ENCODE assay signal across 7 mouse cellular contexts in genomic region chr14:54894296-54895151, GRCm38 (mm10). TPM values are rescaled to one million over a fixed set of nuclear protein-coding genes. Genes with fewer than 3 reads are reported as not detected.
DNase-seq lines count a peak whose midpoint lies in the region; ATAC-seq and TF ChIP-seq lines count a peak whose summit lies in the region.

No protein-coding gene starts in this region.

- H3K9ac ChIP-seq in heart, embryonic 15.5 days: peak overlapping the region; percentile 97

- H3K27me3 ChIP-seq in E14TG2a.4 (ENCODE audit: insufficient read depth, low read length) (no peaks in the 10 kb centered on the region), Patski (no peaks in the 10 kb centered on the region)
- no peaks in the 10 kb centered on the region for H3K27me3 ChIP-seq in heart, embryonic 15.5 days

- peak overlapping the region; percentile 74 for H3K27ac ChIP-seq in embryonic fibroblast, embryonic 13.5 days (ENCODE audit: insufficient read depth, low read length)
- peak overlapping the region; percentile 94 for H3K27ac ChIP-seq in heart, embryonic 15.5 days

- peaks cover 64% of the 10 kb centered on the region for H3K4me1 ChIP-seq in E14TG2a.4 (replicated peaks; ENCODE audit: low read depth, low read length)
- peaks cover 3% of the 10 kb centered on the region for H3K4me1 ChIP-seq in embryonic fibroblast, embryonic 13.5 days (ENCODE audit: control insufficient read depth, insufficient read depth, low read length)
- H3K4me1 ChIP-seq in heart, embryonic 15.5 days (replicated peaks): peaks cover 34% of the 10 kb centered on the region

- H3K36me3 ChIP-seq in E14TG2a.4 (ENCODE audit: insufficient read depth, low read length): peaks cover 46% of the 10 kb centered on the region
- H3K36me3 ChIP-seq in heart, embryonic 15.5 days: peaks cover 35% of the 10 kb centered on the region

- POLR2A ChIA-PET in Patski (lab: Charles Lee): interaction anchor here (0.8 to 1.3 kb wide), 4 partner anchors 12 to 119 kb away, joined by 4 to 7 read pairs (median 4); partner anchors contain the start of genes Bcl2l2, Gm20521 and Ppp1r3e

- CTCF ChIA-PET in Patski (lab: Charles Lee): interaction anchor here (0.8 to 1.4 kb wide), 5 partner anchors 8 to 121 kb away, joined by 3 read pairs; partner anchors contain the start of gene Ngdn

- TF ChIP-seq CTCF in E14TG2a.4 (conservative IDR thresholded peaks at IDR 0.05; ENCODE audit: low read length) (no peak), Patski (IDR thresholded peaks at IDR 0.05) (no peak)
- TF ChIP-seq CTCF in embryonic fibroblast, embryonic 13.5 days (IDR thresholded peaks at IDR 0.05; ENCODE audit: borderline replicate concordance, insufficient read depth, low read length): no peak

- H3K4me2 ChIP-seq in heart, embryonic 15.5 days: peak overlapping the region; percentile 82

- H3K9me3 ChIP-seq in E14TG2a.4 (ENCODE audit: low read length): no peaks in the 10 kb centered on the region
- no peaks in the 10 kb centered on the region for H3K9me3 ChIP-seq in heart, embryonic 15.5 days (replicated peaks)

- in situ Hi-C loops in Patski (cut with MboI; ENCODE audit: low pct_unique_long_range_greater_than_20kb): loop anchor here (25.0 kb wide), 1 partner anchor 693 kb away; the partner anchor contains the start of genes Emc9, Fitm1, Psme1 and Psme2

- WGBS in heart, embryonic 15.5 days: under 1% methylated on average over 51 of the region's 54 CpGs

- peak; percentile 18; the same call in 1 of the 2 replicates for TF ChIP-seq POLR2A in embryonic fibroblast, embryonic 13.5 days (IDR thresholded peaks at IDR 0.05; ENCODE audit: low read depth, low read length)

- ATAC-seq in Patski: peak; percentile 51
- ATAC-seq in heart, embryonic 15.5 days (replicated peaks; ENCODE audit: insufficient number of reproducible peaks, insufficient read depth, low FRiP score, low read depth): peak; percentile 71

- H3K4me3 ChIP-seq in E14TG2a.4 (replicated peaks; ENCODE audit: low read length): peak overlapping the region; percentile 95
- H3K4me3 ChIP-seq in embryonic fibroblast, embryonic 13.5 days (ENCODE audit: insufficient read depth, low read length): peak overlapping the region; percentile 85
- peak overlapping the region; percentile 73 for H3K4me3 ChIP-seq in heart, embryonic 15.5 days

- DNase-seq in Patski (ENCODE audit: low read depth, low spot score): no peak
- peak; percentile 76 for DNase-seq in kidney, postnatal 14 days
- peak; percentile 74 to 79 for DNase-seq in lung, postnatal 4 days
- DNase-seq in right cerebral cortex, postnatal 10 days (ENCODE audit: low spot score in 2 of 2): peak; percentile 72

RNA-seq across cellular contexts. Expression of gene Pabpn1, which starts 2.2 kb away (rescaled TPM):
- 194 TPM for polyA plus RNA-seq in Patski (2021)
- 168 and 172 TPM in 2 replicates for polyA plus RNA-seq in embryonic fibroblast, embryonic 13.5 days (2011; ENCODE audit: insufficient read length, low read depth, missing spikeins)
- polyA plus RNA-seq in heart, embryonic 15.5 days (2015; fragmentation: Nextera tagmentation; extraction: Ambion mirVana): 56.5 and 73.4 TPM in 2 replicates

RNA-seq across cellular contexts. Expression of gene Gm20521, which starts 11.3 kb away (rescaled TPM):
- 1.2 TPM for polyA plus RNA-seq in Patski (2021)
- not detected in 2 replicates for polyA plus RNA-seq in embryonic fibroblast, embryonic 13.5 days (2011; ENCODE audit: insufficient read length, low read depth, missing spikeins)
- not detected in 2 replicates for polyA plus RNA-seq in heart, embryonic 15.5 days (2015; fragmentation: Nextera tagmentation; extraction: Ambion mirVana)

RNA-seq across cellular contexts. Expression of gene Bcl2l2, which starts 11.3 kb away (rescaled TPM):
- polyA plus RNA-seq in Patski (2021): 37.7 TPM
- 48.3 and 53.1 TPM in 2 replicates for polyA plus RNA-seq in embryonic fibroblast, embryonic 13.5 days (2011; ENCODE audit: insufficient read length, low read depth, missing spikeins)
- 3.3 and 3.4 TPM in 2 replicates for polyA plus RNA-seq in heart, embryonic 15.5 days (2015; fragmentation: Nextera tagmentation; extraction: Ambion mirVana)

RNA-seq across cellular contexts. Expression of gene Ppp1r3e, which starts 17.2 kb away (rescaled TPM):
- 4.4 TPM for polyA plus RNA-seq in Patski (2021)
- polyA plus RNA-seq in embryonic fibroblast, embryonic 13.5 days (2011; ENCODE audit: insufficient read length, low read depth, missing spikeins): 8.4 and 10.9 TPM in 2 replicates
- polyA plus RNA-seq in heart, embryonic 15.5 days (2015; fragmentation: Nextera tagmentation; extraction: Ambion mirVana): 1.2 and 1.5 TPM in 2 replicates

RNA-seq across cellular contexts. Expression of gene Slc22a17, which starts 18.4 kb away (rescaled TPM):
- 25.3 TPM for polyA plus RNA-seq in Patski (2021)
- 17.7 and 20.9 TPM in 2 replicates for polyA plus RNA-seq in embryonic fibroblast, embryonic 13.5 days (2011; ENCODE audit: insufficient read length, low read depth, missing spikeins)
- 30.2 and 40.9 TPM in 2 replicates for polyA plus RNA-seq in heart, embryonic 15.5 days (2015; fragmentation: Nextera tagmentation; extraction: Ambion mirVana)
